Mouse (Mus musculus): ENCODE measurements around the gene Ranbp3. TPM values are rescaled to one million over a fixed set of nuclear protein-coding genes. Genes with fewer than 3 reads are reported as not detected.

Gene Ranbp3
- polyA plus RNA-seq, 2 experiments = 34.2 to 42.9 TPM

DNA sequence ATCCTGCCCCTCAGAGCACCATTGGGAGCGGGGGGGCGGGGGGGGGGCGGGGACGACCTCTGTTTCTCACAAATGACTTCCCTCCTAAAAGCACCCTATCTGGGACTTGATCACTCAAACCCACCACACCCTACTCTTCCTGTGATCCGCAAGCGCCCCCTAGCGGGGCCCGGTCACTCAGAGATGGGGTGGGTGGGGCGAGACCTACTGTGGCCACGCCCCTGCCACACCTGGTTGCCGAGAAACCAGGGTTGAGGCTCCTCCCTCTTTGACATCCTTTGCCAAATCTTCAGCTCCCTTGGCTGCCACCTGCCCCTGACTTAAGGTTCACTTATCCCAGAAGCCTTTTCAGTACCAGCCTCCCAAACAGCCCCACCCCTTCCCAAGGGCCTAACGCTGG, 85.0 kb downstream of the Ranbp3 start:
- Histone ChIP-seq H3K9ac (replicated peaks) (no peak overlapping the region), H3K4me1 (replicated peaks; ENCODE audit: control insufficient read depth in 2 of 2, insufficient read depth in 2 of 2, low read length in 1 of 2) (peaks cover 28 to 34% of the 10 kb centered on the region in 2 experiments), H3K27me3 (ENCODE audit: control insufficient read depth, insufficient read depth, low read length) (peaks cover 44% of the 10 kb centered on the region), H3K4me3 (ENCODE audit: insufficient read depth in 1 of 2, low read depth in 2 of 2, low read length in 2 of 2) (peak overlapping the region in 1 of 2 experiments; percentile 48; a peak in 1 of 4 replicates), H3K9me3 (ENCODE audit: control insufficient read depth, low read length) (no peaks in the 10 kb centered on the region), H3K36me3 (replicated peaks; ENCODE audit: control insufficient read depth, insufficient read depth, low read depth) (no peaks in the 10 kb centered on the region), H3K4me2 (ENCODE audit: low read depth) (peak overlapping the region; percentile 82), H3K27ac (peak overlapping the region; percentile 45)
- 7% methylated on average over 12 of the region's 12 CpGs for WGBS (ENCODE audit: insufficient replicate concordance)
- peak; percentile 15; the same call in 1 of the 2 replicates for ATAC-seq (ENCODE audit: insufficient read depth)
- peak; percentile 50 to 78 (median 52) for DNase-seq (ENCODE audit: low read depth in 3 of 3, low spot score in 3 of 3)
- TF ChIP-seq EP300 (IDR thresholded peaks at IDR 0.05; ENCODE audit: low read depth) = no peak
- TF ChIP-seq CTCF (IDR thresholded peaks at IDR 0.05; ENCODE audit: low read depth) = peak; percentile 79

DNA sequence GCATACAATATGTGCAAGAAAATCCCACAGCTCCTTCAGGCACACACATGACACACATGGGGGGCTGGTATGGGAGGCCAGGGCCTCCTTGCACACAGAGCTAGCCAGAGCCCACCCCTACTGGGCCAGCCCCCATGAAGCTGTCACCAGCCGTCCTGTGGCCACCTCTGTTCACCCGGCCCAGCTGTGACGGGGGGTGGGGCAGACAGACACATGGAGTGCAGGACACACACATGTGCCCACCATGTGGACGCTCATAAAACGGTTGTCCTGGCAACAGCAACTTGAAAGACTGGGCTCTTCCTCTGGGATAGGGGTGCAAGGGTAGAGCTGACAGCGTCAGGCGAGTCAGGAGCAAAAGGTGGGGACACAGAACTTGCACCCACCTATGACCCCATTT, 86.2 kb downstream of the Ranbp3 start:
- Histone ChIP-seq H3K4me1 (replicated peaks; ENCODE audit: control insufficient read depth in 2 of 2, insufficient read depth in 2 of 2, low read length in 1 of 2) (peaks cover 37 to 44% of the 10 kb centered on the region in 2 experiments), H3K9me3 (ENCODE audit: control insufficient read depth, low read length) (no peaks in the 10 kb centered on the region), H3K4me3 (ENCODE audit: insufficient read depth in 1 of 2, low read depth in 2 of 2, low read length in 2 of 2) (no peak overlapping the region), H3K27ac (no peak overlapping the region), H3K9ac (replicated peaks) (no peak overlapping the region), H3K27me3 (ENCODE audit: control insufficient read depth, insufficient read depth, low read length) (peaks cover 32% of the 10 kb centered on the region), H3K36me3 (replicated peaks; ENCODE audit: control insufficient read depth, insufficient read depth, low read depth) (no peaks in the 10 kb centered on the region), H3K4me2 (ENCODE audit: low read depth) (no peak overlapping the region)
- ATAC-seq (ENCODE audit: insufficient read depth) = no peak
- TF ChIP-seq EP300 (IDR thresholded peaks at IDR 0.05; ENCODE audit: low read depth) = no peak
- no peak for TF ChIP-seq CTCF (IDR thresholded peaks at IDR 0.05; ENCODE audit: low read depth)
- no peak for DNase-seq (ENCODE audit: low read depth in 3 of 3, low spot score in 3 of 3)
- 63% methylated on average over 7 of the region's 7 CpGs for WGBS (ENCODE audit: insufficient replicate concordance)

DNA sequence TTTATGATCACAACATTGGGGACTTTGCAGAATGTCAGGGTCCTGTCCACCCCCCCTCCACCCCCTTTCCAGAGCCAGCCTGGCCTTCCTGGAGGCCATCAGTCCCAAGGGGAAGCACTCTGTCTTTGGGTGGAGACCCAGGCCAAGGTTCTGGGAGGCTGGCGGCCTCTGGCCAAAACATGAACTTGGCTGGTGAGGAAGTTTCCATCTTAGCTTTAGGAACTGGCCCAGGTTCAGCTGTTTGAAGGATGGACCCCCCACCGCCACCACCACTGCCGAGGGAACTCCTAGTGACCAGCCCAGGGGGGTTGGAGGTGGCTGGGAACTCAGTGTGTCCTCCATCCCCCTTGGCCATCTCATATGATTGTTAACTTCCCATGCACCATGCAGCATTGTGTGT, 88.0 kb downstream of the Ranbp3 start:
- WGBS (ENCODE audit: insufficient replicate concordance) = 59% methylated on average over 3 of the region's 3 CpGs
- H3K9ac ChIP-seq (replicated peaks) = no peak overlapping the region
- ATAC-seq (ENCODE audit: insufficient read depth) (no peak), DNase-seq (ENCODE audit: low read depth in 3 of 3, low spot score in 3 of 3) (no peak)
- no peak for TF ChIP-seq CTCF (IDR thresholded peaks at IDR 0.05; ENCODE audit: low read depth)
- no peaks in the 10 kb centered on the region for H3K9me3 ChIP-seq (ENCODE audit: control insufficient read depth, low read length)
- peaks cover 14% of the 10 kb centered on the region for H3K27me3 ChIP-seq (ENCODE audit: control insufficient read depth, insufficient read depth, low read length)
- H3K4me2 ChIP-seq (ENCODE audit: low read depth) = peak overlapping the region; percentile 87; the same call in 1 of the 2 replicates
- H3K27ac ChIP-seq = no peak overlapping the region
- H3K4me3 ChIP-seq (ENCODE audit: insufficient read depth in 1 of 2, low read depth in 2 of 2, low read length in 2 of 2) = no peak overlapping the region; a peak in 1 of 4 replicates
- H3K4me1 ChIP-seq (replicated peaks; ENCODE audit: control insufficient read depth in 2 of 2, insufficient read depth in 2 of 2, low read length in 1 of 2) = peaks cover 43 to 50% of the 10 kb centered on the region in 2 experiments
- no peaks in the 10 kb centered on the region for H3K36me3 ChIP-seq (replicated peaks; ENCODE audit: control insufficient read depth, insufficient read depth, low read depth)

Other genes with a start within 250 kb of the Ranbp3 start
- gene Ptprs, start 196.8 kb upstream of the Ranbp3 start, polyA plus RNA-seq (2012; rRNA removed) = 17.7 and 18.8 TPM in 2 replicates
- gene Ptprs, start 196.8 kb upstream of the Ranbp3 start, polyA plus RNA-seq (2014; fragmentation: Nextera tagmentation; extraction: Ambion mirVana) = 3.8 and 4.6 TPM in 2 replicates
- not detected in 2 replicates for gene Znrf4, start 160.9 kb upstream of the Ranbp3 start, polyA plus RNA-seq (2012; rRNA removed)
- gene Znrf4, start 160.9 kb upstream of the Ranbp3 start, polyA plus RNA-seq (2014; fragmentation: Nextera tagmentation; extraction: Ambion mirVana) = not detected in 2 replicates
- gene Gm20219, start 118.9 kb upstream of the Ranbp3 start, polyA plus RNA-seq (2012; rRNA removed) = 0.17 and 0.22 TPM in 2 replicates
- gene Gm20219, start 118.9 kb upstream of the Ranbp3 start, polyA plus RNA-seq (2014; fragmentation: Nextera tagmentation; extraction: Ambion mirVana) = 0.14 TPM in 1 of 2 replicates, not detected in the other
- 21.4 and 40.2 TPM in 2 replicates for gene Safb2, start 88.7 kb upstream of the Ranbp3 start, polyA plus RNA-seq (2012; rRNA removed)
- 16.8 and 20.0 TPM in 2 replicates for gene Safb2, start 88.7 kb upstream of the Ranbp3 start, polyA plus RNA-seq (2014; fragmentation: Nextera tagmentation; extraction: Ambion mirVana)
- 26.5 and 47.3 TPM in 2 replicates for gene Safb, start 88.5 kb upstream of the Ranbp3 start, polyA plus RNA-seq (2012; rRNA removed)
- gene Safb, start 88.5 kb upstream of the Ranbp3 start, polyA plus RNA-seq (2014; fragmentation: Nextera tagmentation; extraction: Ambion mirVana) = 22.1 and 27.1 TPM in 2 replicates
- 53.4 and 84.4 TPM in 2 replicates for gene 2410015M20Rik, start 63.5 kb upstream of the Ranbp3 start, polyA plus RNA-seq (2012; rRNA removed)
- gene 2410015M20Rik, start 63.5 kb upstream of the Ranbp3 start, polyA plus RNA-seq (2014; fragmentation: Nextera tagmentation; extraction: Ambion mirVana) = 183 and 186 TPM in 2 replicates
- gene Rpl36, start 59.9 kb upstream of the Ranbp3 start, polyA plus RNA-seq (2012; rRNA removed) = 1,839 and 1,886 TPM in 2 replicates
- gene Rpl36, start 59.9 kb upstream of the Ranbp3 start, polyA plus RNA-seq (2014; fragmentation: Nextera tagmentation; extraction: Ambion mirVana) = 1,322 and 1,328 TPM in 2 replicates
- 38.5 and 46.3 TPM in 2 replicates for gene Lonp1, start 46.4 kb upstream of the Ranbp3 start, polyA plus RNA-seq (2012; rRNA removed)
- 28.8 and 36.9 TPM in 2 replicates for gene Lonp1, start 46.4 kb upstream of the Ranbp3 start, polyA plus RNA-seq (2014; fragmentation: Nextera tagmentation; extraction: Ambion mirVana)
- gene Catsperd, start 45.2 kb upstream of the Ranbp3 start, polyA plus RNA-seq (2012; rRNA removed) = 0.33 and 0.45 TPM in 2 replicates
- gene Catsperd, start 45.2 kb upstream of the Ranbp3 start, polyA plus RNA-seq (2014; fragmentation: Nextera tagmentation; extraction: Ambion mirVana) = 0.39 and 0.54 TPM in 2 replicates
- 119 and 215 TPM in 2 replicates for gene Ndufa11, start 44.5 kb downstream of the Ranbp3 start, polyA plus RNA-seq (2012; rRNA removed)
- gene Ndufa11, start 44.5 kb downstream of the Ranbp3 start, polyA plus RNA-seq (2014; fragmentation: Nextera tagmentation; extraction: Ambion mirVana) = 276 and 284 TPM in 2 replicates
- 2.8 and 3.3 TPM in 2 replicates for gene Vmac, start 44.7 kb downstream of the Ranbp3 start, polyA plus RNA-seq (2012; rRNA removed)
- 3.1 and 3.2 TPM in 2 replicates for gene Vmac, start 44.7 kb downstream of the Ranbp3 start, polyA plus RNA-seq (2014; fragmentation: Nextera tagmentation; extraction: Ambion mirVana)
- gene Nrtn, start 84.2 kb downstream of the Ranbp3 start, polyA plus RNA-seq (2012; rRNA removed) = 1.0 and 1.6 TPM in 2 replicates
- 1.7 and 1.9 TPM in 2 replicates for gene Nrtn, start 84.2 kb downstream of the Ranbp3 start, polyA plus RNA-seq (2014; fragmentation: Nextera tagmentation; extraction: Ambion mirVana)
- 18.1 and 19.3 TPM in 2 replicates for gene Dus3l, start 91.5 kb downstream of the Ranbp3 start, polyA plus RNA-seq (2012; rRNA removed)
- gene Dus3l, start 91.5 kb downstream of the Ranbp3 start, polyA plus RNA-seq (2014; fragmentation: Nextera tagmentation; extraction: Ambion mirVana) = 9.5 and 10.8 TPM in 2 replicates
- 1.2 and 1.3 TPM in 2 replicates for gene Prr22, start 97.0 kb downstream of the Ranbp3 start, polyA plus RNA-seq (2012; rRNA removed)
- 0.40 and 0.52 TPM in 2 replicates for gene Prr22, start 97.0 kb downstream of the Ranbp3 start, polyA plus RNA-seq (2014; fragmentation: Nextera tagmentation; extraction: Ambion mirVana)
- 10.7 and 12.6 TPM in 2 replicates for gene Rfx2, start 157.7 kb downstream of the Ranbp3 start, polyA plus RNA-seq (2012; rRNA removed)
- 6.8 and 8.5 TPM in 2 replicates for gene Rfx2, start 157.7 kb downstream of the Ranbp3 start, polyA plus RNA-seq (2014; fragmentation: Nextera tagmentation; extraction: Ambion mirVana)
- not detected in 2 replicates for gene Acsbg2, start 201.2 kb downstream of the Ranbp3 start, polyA plus RNA-seq (2012; rRNA removed)
- not detected in 2 replicates for gene Acsbg2, start 201.2 kb downstream of the Ranbp3 start, polyA plus RNA-seq (2014; fragmentation: Nextera tagmentation; extraction: Ambion mirVana)
- gene 1700061G19Rik, start 202.2 kb downstream of the Ranbp3 start, polyA plus RNA-seq (2012; rRNA removed) = 0.02 TPM in 1 of 2 replicates, not detected in the other
- gene 1700061G19Rik, start 202.2 kb downstream of the Ranbp3 start, polyA plus RNA-seq (2014; fragmentation: Nextera tagmentation; extraction: Ambion mirVana) = 0.05 TPM in 1 of 2 replicates, not detected in the other

All from liver, embryonic 14.5 days (tissue).